Mouse (Mus musculus): ENCODE measurements around the gene Tceal9. TPM values are rescaled to one million over a fixed set of nuclear protein-coding genes. Genes with fewer than 3 reads are reported as not detected.
"Not testable (repeated sequence)": the region's sequence is repeated elsewhere in the genome, so short reads cannot be mapped to it uniquely, and the experiment has no call there.

Gene Tceal9
- polyA plus RNA-seq, 1 experiment from 2014 or later = 405 TPM

- ATAC-seq (replicated peaks; ENCODE audit: extremely low read depth, insufficient read depth, low FRiP score) = no peak
- Histone ChIP-seq H3K4me2 (ENCODE audit: low read depth, low read length) (no peak overlapping the region), H3K9ac (ENCODE audit: low read length) (no peak overlapping the region), H3K36me3 (ENCODE audit: control insufficient read depth, insufficient read depth) (peaks cover 2% of the 10 kb centered on the region; the same call in 1 of the 2 replicates), H3K9me3 (replicated peaks; ENCODE audit: control insufficient read depth, low read length) (no peaks in the 10 kb centered on the region), H3K4me3 (ENCODE audit: low read length) (no peak overlapping the region), H3K4me1 (ENCODE audit: control insufficient read depth, insufficient read depth, low read length) (peaks cover 7% of the 10 kb centered on the region), H3K27ac (ENCODE audit: low read length) (no peak overlapping the region), H3K27me3 (ENCODE audit: control insufficient read depth, insufficient read depth, low read length) (no peaks in the 10 kb centered on the region)
- 57% methylated on average over 5 of the region's 5 CpGs for WGBS
Observed at GRCm38 (mm10) chrX:136267720-136268119, 22.8 kb downstream of the Tceal9 start.

GRCm38 (mm10) chrX:136268173-136268572, 23.3 kb downstream of the Tceal9 start:
- no peak overlapping the region for H3K27ac ChIP-seq (ENCODE audit: low read length)
- peaks cover 2% of the 10 kb centered on the region; the same call in 1 of the 2 replicates for H3K36me3 ChIP-seq (ENCODE audit: control insufficient read depth, insufficient read depth)
- no peaks in the 10 kb centered on the region for H3K27me3 ChIP-seq (ENCODE audit: control insufficient read depth, insufficient read depth, low read length)
- H3K4me3 ChIP-seq (ENCODE audit: low read length) = no peak overlapping the region
- no peak overlapping the region for H3K4me2 ChIP-seq (ENCODE audit: low read depth, low read length)
- WGBS = 62% methylated on average over 4 of the region's 4 CpGs
- H3K4me1 ChIP-seq (ENCODE audit: control insufficient read depth, insufficient read depth, low read length) = peaks cover 7% of the 10 kb centered on the region
- H3K9me3 ChIP-seq (replicated peaks; ENCODE audit: control insufficient read depth, low read length) = no peaks in the 10 kb centered on the region
- ATAC-seq (replicated peaks; ENCODE audit: extremely low read depth, insufficient read depth, low FRiP score) = no peak
- no peak overlapping the region for H3K9ac ChIP-seq (ENCODE audit: low read length)

GRCm38 (mm10) chrX:136269743-136270392, 25.0 kb downstream of the Tceal9 start, which contains the start of gene Bex3:
Gene Bex3, plus strand, starts transcription at chrX:136270253.
- Histone ChIP-seq H3K27ac (ENCODE audit: low read length) (peak within 1 kb of the TSS; percentile 57), H3K9ac (ENCODE audit: low read length) (peak within 1 kb of the TSS; percentile 67), H3K4me3 (ENCODE audit: low read length) (peak within 1 kb of the TSS; percentile 54), H3K4me2 (ENCODE audit: low read depth, low read length) (peak within 1 kb of the TSS; percentile 56)
- H3K9me3 ChIP-seq (replicated peaks; ENCODE audit: control insufficient read depth, low read length); H3K4me1 ChIP-seq (ENCODE audit: control insufficient read depth, insufficient read depth, low read length); H3K36me3 ChIP-seq (ENCODE audit: control insufficient read depth, insufficient read depth); H3K27me3 ChIP-seq (ENCODE audit: control insufficient read depth, insufficient read depth, low read length): not testable (repeated sequence)
- peak; percentile 96 for ATAC-seq (replicated peaks; ENCODE audit: extremely low read depth, insufficient read depth, low FRiP score)
- WGBS = 47% methylated on average over 6 of the region's 30 CpGs

GRCm38 (mm10) chrX:136270393-136271111, 25.7 kb downstream of the Tceal9 start:
- peak overlapping the region; percentile 67 for H3K9ac ChIP-seq (ENCODE audit: low read length)
- not testable (repeated sequence) for H3K27me3 ChIP-seq (ENCODE audit: control insufficient read depth, insufficient read depth, low read length); H3K9me3 ChIP-seq (replicated peaks; ENCODE audit: control insufficient read depth, low read length); H3K36me3 ChIP-seq (ENCODE audit: control insufficient read depth, insufficient read depth); H3K4me1 ChIP-seq (ENCODE audit: control insufficient read depth, insufficient read depth, low read length)
- WGBS = 8% methylated on average over 14 of the region's 60 CpGs
- peak; percentile 50 for ATAC-seq (replicated peaks; ENCODE audit: extremely low read depth, insufficient read depth, low FRiP score)
- peak overlapping the region; percentile 54 for H3K4me3 ChIP-seq (ENCODE audit: low read length)
- H3K4me2 ChIP-seq (ENCODE audit: low read depth, low read length) = peak overlapping the region; percentile 56
- peak overlapping the region; percentile 57 for H3K27ac ChIP-seq (ENCODE audit: low read length)

GRCm38 (mm10) chrX:136274542-136274941, 29.7 kb downstream of the Tceal9 start:
- Histone ChIP-seq H3K4me3 (ENCODE audit: low read length) (no peak overlapping the region), H3K36me3 (ENCODE audit: control insufficient read depth, insufficient read depth) (peaks cover 2% of the 10 kb centered on the region; the same call in 1 of the 2 replicates), H3K27ac (ENCODE audit: low read length) (0 out of 2 replicates have a peak overlapping the region, but pooled peaks have one; percentile 46), H3K9ac (ENCODE audit: low read length) (no peak overlapping the region), H3K4me2 (ENCODE audit: low read depth, low read length) (no peak overlapping the region; the same call in 1 of the 2 replicates), H3K9me3 (replicated peaks; ENCODE audit: control insufficient read depth, low read length) (no peaks in the 10 kb centered on the region), H3K27me3 (ENCODE audit: control insufficient read depth, insufficient read depth, low read length) (no peaks in the 10 kb centered on the region), H3K4me1 (ENCODE audit: control insufficient read depth, insufficient read depth, low read length) (peaks cover 7% of the 10 kb centered on the region)
- no peak for ATAC-seq (replicated peaks; ENCODE audit: extremely low read depth, insufficient read depth, low FRiP score)
- 20% methylated on average over 3 of the region's 3 CpGs for WGBS

GRCm38 (mm10) chrX:136275386-136275785, 30.5 kb downstream of the Tceal9 start:
- H3K9ac ChIP-seq (ENCODE audit: low read length) = no peak overlapping the region
- H3K4me2 ChIP-seq (ENCODE audit: low read depth, low read length) = no peak overlapping the region
- H3K4me3 ChIP-seq (ENCODE audit: low read length) = no peak overlapping the region
- peaks cover 7% of the 10 kb centered on the region for H3K4me1 ChIP-seq (ENCODE audit: control insufficient read depth, insufficient read depth, low read length)
- H3K36me3 ChIP-seq (ENCODE audit: control insufficient read depth, insufficient read depth) = peaks cover 2% of the 10 kb centered on the region; the same call in 1 of the 2 replicates
- no peaks in the 10 kb centered on the region for H3K9me3 ChIP-seq (replicated peaks; ENCODE audit: control insufficient read depth, low read length)
- no peak overlapping the region for H3K27ac ChIP-seq (ENCODE audit: low read length)
- no peak for ATAC-seq (replicated peaks; ENCODE audit: extremely low read depth, insufficient read depth, low FRiP score)
- 52% methylated on average over 3 of the region's 3 CpGs for WGBS
- no peaks in the 10 kb centered on the region for H3K27me3 ChIP-seq (ENCODE audit: control insufficient read depth, insufficient read depth, low read length)

- H3K4me1 ChIP-seq (ENCODE audit: control insufficient read depth, insufficient read depth, low read length) = no peaks in the 10 kb centered on the region
- H3K4me2 ChIP-seq (ENCODE audit: low read depth, low read length) = no peak overlapping the region
- H3K36me3 ChIP-seq (ENCODE audit: control insufficient read depth, insufficient read depth) = no peaks in the 10 kb centered on the region
- 83% methylated on average over 7 of the region's 7 CpGs for WGBS
- ATAC-seq (replicated peaks; ENCODE audit: extremely low read depth, insufficient read depth, low FRiP score) = no peak
- no peak overlapping the region for H3K27ac ChIP-seq (ENCODE audit: low read length)
- H3K9me3 ChIP-seq (replicated peaks; ENCODE audit: control insufficient read depth, low read length) = no peaks in the 10 kb centered on the region
- no peak overlapping the region for H3K9ac ChIP-seq (ENCODE audit: low read length)
- H3K27me3 ChIP-seq (ENCODE audit: control insufficient read depth, insufficient read depth, low read length) = no peaks in the 10 kb centered on the region
- H3K4me3 ChIP-seq (ENCODE audit: low read length) = no peak overlapping the region
Observed at GRCm38 (mm10) chrX:136277577-136277976, 32.7 kb downstream of the Tceal9 start.

- no peaks in the 10 kb centered on the region for H3K9me3 ChIP-seq (replicated peaks; ENCODE audit: control insufficient read depth, low read length)
- ATAC-seq (replicated peaks; ENCODE audit: extremely low read depth, insufficient read depth, low FRiP score) = no peak
- H3K27ac ChIP-seq (ENCODE audit: low read length) = no peak overlapping the region
Observed at GRCm38 (mm10) chrX:136278401-136278800, 33.5 kb downstream of the Tceal9 start.

GRCm38 (mm10) chrX:136279410-136279809, 34.5 kb downstream of the Tceal9 start:
- Histone ChIP-seq H3K9me3 (replicated peaks; ENCODE audit: control insufficient read depth, low read length) (no peaks in the 10 kb centered on the region), H3K4me1 (ENCODE audit: control insufficient read depth, insufficient read depth, low read length) (no peaks in the 10 kb centered on the region), H3K4me3 (ENCODE audit: low read length) (no peak overlapping the region), H3K27ac (ENCODE audit: low read length) (no peak overlapping the region), H3K36me3 (ENCODE audit: control insufficient read depth, insufficient read depth) (no peaks in the 10 kb centered on the region), H3K27me3 (ENCODE audit: control insufficient read depth, insufficient read depth, low read length) (no peaks in the 10 kb centered on the region), H3K4me2 (ENCODE audit: low read depth, low read length) (no peak overlapping the region), H3K9ac (ENCODE audit: low read length) (no peak overlapping the region)
- WGBS = 83% methylated on average over 5 of the region's 5 CpGs
- no peak for ATAC-seq (replicated peaks; ENCODE audit: extremely low read depth, insufficient read depth, low FRiP score)

More at GRCm38 (mm10) chrX:136278401-136278800, 33.5 kb downstream of the Tceal9 start:
- no peak overlapping the region for H3K4me3 ChIP-seq (ENCODE audit: low read length)
- no peaks in the 10 kb centered on the region for H3K27me3 ChIP-seq (ENCODE audit: control insufficient read depth, insufficient read depth, low read length)
- no peaks in the 10 kb centered on the region for H3K36me3 ChIP-seq (ENCODE audit: control insufficient read depth, insufficient read depth)
- H3K9ac ChIP-seq (ENCODE audit: low read length) = no peak overlapping the region
- no peaks in the 10 kb centered on the region for H3K4me1 ChIP-seq (ENCODE audit: control insufficient read depth, insufficient read depth, low read length)
- H3K4me2 ChIP-seq (ENCODE audit: low read depth, low read length) = no peak overlapping the region

Measured in heart, embryonic 16.5 days (tissue).